Mouse (Mus musculus): Measurements from ENCODE around the gene Tuft1.
"Not testable (repeated sequence)": the region's sequence is repeated elsewhere in the genome, so short reads cannot be mapped to it uniquely, and the experiment has no call there.

GRCm38 (mm10) chr3:94690162-94690561 is 31.5 kb upstream of the Tuft1 start:
- TF ChIP-seq MAFK (IDR thresholded peaks at IDR 0.05; ENCODE audit: insufficient read depth, low read depth, low read length); ZC3H11A (IDR thresholded peaks at IDR 0.05; ENCODE audit: borderline replicate concordance, low read depth, low read length); ZNF384 (IDR thresholded peaks at IDR 0.05; ENCODE audit: low read depth, low read length); CHD2 (IDR thresholded peaks at IDR 0.05; ENCODE audit: low read depth, low read length): not testable (repeated sequence)
